Mouse (Mus musculus) kidney, adult 2 months (tissue): ENCODE measurements around the gene Ppp2r2c.

Experiments
- CTCF ChIP-seq: fragments of 200-500 bp; conservative IDR thresholded peaks from 2 replicates; pipeline ENCODE4 v1.5.1; 2011; ENCODE audit warnings: low read depth, mild to moderate bottlenecking, control low read depth, low read length, moderate library complexity, mixed read lengths; ENCODE audit not compliant: insufficient read depth, insufficient read length
- POLR2A ChIP-seq: fragments of 200-500 bp; IDR thresholded peaks from one replicate; pipeline ENCODE4 v1.6.1; 2011; ENCODE audit warnings: low read depth, low read length, control low read depth

GRCm38 (mm10) chr5:36911759-36912352 is 43.5 kb downstream of the Ppp2r2c start:
- TF ChIP-seq CTCF = no peak
- no peak for TF ChIP-seq POLR2A
